9 mouse cellular contexts compared by ENCODE assay signal in genomic region chr17:23675564-23676281, GRCm38 (mm10). TPM values are rescaled to one million over a fixed set of nuclear protein-coding genes. Genes with fewer than 3 reads are reported as not detected.
A peak's percentile ranks its signal among the peaks of the same experiment; 100 is the strongest.
DNase-seq lines count a peak whose midpoint lies in the region; ATAC-seq and TF ChIP-seq lines count a peak whose summit lies in the region.
"Had no signal": no experiment of that assay in that cellular context is flagged by ENCODE, and none has a peak within 500 bp of the region (broad histone marks: within the 10 kb centered on the region; RNA-seq: fewer than 3 reads in every experiment).

No protein-coding gene starts in this region.

- no peak overlapping the region for H3K9ac ChIP-seq in forebrain, embryonic 16.5 days (replicated peaks; ENCODE audit: low read depth, low read length)
- peak overlapping the region; percentile 54 for H3K9ac ChIP-seq in hindbrain, embryonic 12.5 days
- no peak overlapping the region; the same call in 1 of the 2 replicates for H3K9ac ChIP-seq in liver, adult 2 months (ENCODE audit: low read depth, low read length)
- no peak overlapping the region; the same call in 1 of the 2 replicates for H3K9ac ChIP-seq in midbrain, postnatal 0 days (replicated peaks; ENCODE audit: low read length, poor library complexity, severe bottlenecking)

- 0 out of 2 replicates have a peak, but pooled peaks cover 1% of the 10 kb centered on the region for H3K4me1 ChIP-seq in bone marrow, adult 2 months (ENCODE audit: control insufficient read depth, insufficient read depth, low read length)
- peaks cover 34% of the 10 kb centered on the region for H3K4me1 ChIP-seq in forebrain, embryonic 16.5 days (replicated peaks; ENCODE audit: control insufficient read depth, insufficient read depth, low read length)
- peaks cover 36% of the 10 kb centered on the region for H3K4me1 ChIP-seq in hindbrain, embryonic 12.5 days
- H3K4me1 ChIP-seq in liver, adult 2 months (ENCODE audit: control insufficient read depth, insufficient read depth, low read length): peaks cover 12% of the 10 kb centered on the region
- H3K4me1 ChIP-seq in midbrain, postnatal 0 days (ENCODE audit: insufficient read depth, low read length): peaks cover 19% of the 10 kb centered on the region

- peak overlapping the region; percentile 90; the same call in 1 of the 2 replicates for H3K4me2 ChIP-seq in forebrain, embryonic 16.5 days (ENCODE audit: low read length)
- peak overlapping the region; percentile 91 for H3K4me2 ChIP-seq in hindbrain, embryonic 12.5 days (replicated peaks)
- H3K4me2 ChIP-seq in midbrain, postnatal 0 days (ENCODE audit: low read depth, low read length, poor library complexity, severe bottlenecking): peak overlapping the region; percentile 96

- H3K27me3 ChIP-seq in forebrain, embryonic 16.5 days (replicated peaks; ENCODE audit: control insufficient read depth, insufficient read depth, low read length): peaks cover 35% of the 10 kb centered on the region
- peaks cover 58% of the 10 kb centered on the region for H3K27me3 ChIP-seq in hindbrain, embryonic 12.5 days
- peaks cover 4% of the 10 kb centered on the region; the same call in 1 of the 2 replicates for H3K27me3 ChIP-seq in liver, adult 2 months (ENCODE audit: control insufficient read depth, insufficient read depth, low read length)
- peaks cover 20% of the 10 kb centered on the region for H3K27me3 ChIP-seq in midbrain, postnatal 0 days (ENCODE audit: insufficient read depth, low read length)

- H3K4me3 ChIP-seq in bone marrow, adult 2 months (replicated peaks; ENCODE audit: control insufficient read depth, low read depth, low read length): peak overlapping the region; percentile 39
- H3K4me3 ChIP-seq in forebrain, embryonic 16.5 days (replicated peaks; ENCODE audit: low read length): no peak overlapping the region
- H3K4me3 ChIP-seq in hindbrain, embryonic 12.5 days: peak overlapping the region; percentile 35
- no peak overlapping the region for H3K4me3 ChIP-seq in liver, adult 2 months (ENCODE audit: insufficient read depth, low read depth, low read length)
- H3K4me3 ChIP-seq in midbrain, postnatal 0 days (ENCODE audit: low read depth, low read length): peak overlapping the region; percentile 43; the same call in 1 of the 2 replicates

- no peak for TF ChIP-seq CTCF in bone marrow, adult 2 months (IDR thresholded peaks at IDR 0.05; ENCODE audit: control insufficient read depth, insufficient read depth, low read length)
- no peak for TF ChIP-seq CTCF in liver, adult 2 months (IDR thresholded peaks at IDR 0.05; ENCODE audit: low read depth, low read length)
- peak; percentile 27; the same call in 1 of the 2 replicates for TF ChIP-seq CTCF in midbrain, postnatal 0 days (IDR thresholded peaks at IDR 0.05)

- no peaks in the 10 kb centered on the region for H3K79me2 ChIP-seq in liver, adult 2 months (ENCODE audit: control insufficient read depth, insufficient read depth, low read length)

- no peaks in the 10 kb centered on the region for H3K9me3 ChIP-seq in forebrain, embryonic 16.5 days (ENCODE audit: control insufficient read depth, low read length)
- H3K9me3 ChIP-seq in hindbrain, embryonic 12.5 days (replicated peaks): no peaks in the 10 kb centered on the region
- H3K9me3 ChIP-seq in midbrain, postnatal 0 days (ENCODE audit: low read length): no peaks in the 10 kb centered on the region

- WGBS in bone marrow, adult 2 months: 15% methylated on average over 15 of the region's 15 CpGs
- 9% methylated on average over 15 of the region's 15 CpGs for WGBS in forebrain, embryonic 16.5 days
- WGBS in hindbrain, embryonic 12.5 days: 11% methylated on average over 15 of the region's 15 CpGs
- 58% methylated on average over 15 of the region's 15 CpGs for WGBS in liver, adult 2 months
- WGBS in midbrain, postnatal 0 days: 20% methylated on average over 15 of the region's 15 CpGs

- ATAC-seq in forebrain, embryonic 16.5 days: no peak
- no peak for ATAC-seq in hindbrain, embryonic 12.5 days (ENCODE audit: low FRiP score)
- ATAC-seq in midbrain, postnatal 0 days (ENCODE audit: low FRiP score): no peak

- peak; percentile 15 for DNase-seq in retina, postnatal 1 day
- no peak for DNase-seq in retina, embryonic 14.5 days (ENCODE audit: low spot score)
- peak; percentile 4 for DNase-seq in liver, adult 2 months (ENCODE audit: extremely low read depth, low read depth, low spot score)
- no peak for DNase-seq in midbrain, postnatal 0 days (ENCODE audit: low spot score)
- no peak for DNase-seq in spleen, postnatal 14 days (ENCODE audit: low spot score in 2 of 2)

- TF ChIP-seq POLR2A in bone marrow, adult 2 months (IDR thresholded peaks at IDR 0.05; ENCODE audit: borderline replicate concordance, control insufficient read depth, low read depth, low read length): no peak
- no peak for TF ChIP-seq POLR2A in liver, adult 2 months (IDR thresholded peaks at IDR 0.05; ENCODE audit: extremely low read depth, insufficient read depth, low read length)

- H3K27ac ChIP-seq in bone marrow, adult 2 months (ENCODE audit: control insufficient read depth, insufficient read depth, low read depth, low read length, poor library complexity): peak overlapping the region; percentile 21; the same call in 1 of the 2 replicates
- H3K27ac ChIP-seq in forebrain, embryonic 16.5 days (ENCODE audit: low read length): no peak overlapping the region
- no peak overlapping the region for H3K27ac ChIP-seq in hindbrain, embryonic 12.5 days
- no peak overlapping the region for H3K27ac ChIP-seq in liver, adult 2 months (replicated peaks; ENCODE audit: insufficient read depth, low read depth, low read length)
- H3K27ac ChIP-seq in midbrain, postnatal 0 days (ENCODE audit: low read depth, low read length): no peak overlapping the region

- H3K36me3 ChIP-seq in forebrain, embryonic 16.5 days (ENCODE audit: control insufficient read depth, insufficient read depth): no peaks in the 10 kb centered on the region
- H3K36me3 ChIP-seq in hindbrain, embryonic 12.5 days: peaks cover under 1% of the 10 kb centered on the region; the same call in 1 of the 2 replicates
- no peaks in the 10 kb centered on the region for H3K36me3 ChIP-seq in liver, adult 2 months (ENCODE audit: control insufficient read depth, insufficient read depth, low read length)
- H3K36me3 ChIP-seq in midbrain, postnatal 0 days (ENCODE audit: insufficient read depth, low read length): no peaks in the 10 kb centered on the region

RNA-seq across cellular contexts. Expression of gene Tnfrsf12a, which starts 1.5 kb away (rescaled TPM):
- polyA plus RNA-seq in bone marrow, adult 2 months (2011; ENCODE audit: insufficient read depth, insufficient read length, low replicate concordance, missing spikeins): 18.0 TPM in 1 of 2 replicates, not detected in the other
- 2.9 and 4.8 TPM in 2 replicates for polyA plus RNA-seq in forebrain, embryonic 16.5 days (2015; fragmentation: Nextera tagmentation; extraction: Ambion mirVana)
- 2.8 and 4.2 TPM in 2 replicates for polyA plus RNA-seq in hindbrain, embryonic 12.5 days (2016; fragmentation: Nextera tagmentation; extraction: Ambion mirVana)
- 4.0 TPM in 2 replicates for total RNA-seq in liver, adult 2 months (2014; rRNA removed)
- polyA plus RNA-seq in liver, adult 2 months (2012; rRNA removed): 6.0 and 7.1 TPM in 2 replicates
- 3.9 and 4.2 TPM in 2 replicates for total RNA-seq in midbrain, postnatal 0 days (2014; rRNA removed)
- polyA plus RNA-seq in midbrain, postnatal 0 days (2015; fragmentation: Nextera tagmentation; extraction: Ambion mirVana): 3.3 TPM in 2 replicates

RNA-seq across cellular contexts. Expression of gene Thoc6, which starts 2.0 kb away (rescaled TPM):
- 15.1 and 27.9 TPM in 2 replicates for polyA plus RNA-seq in bone marrow, adult 2 months (2011; ENCODE audit: insufficient read depth, insufficient read length, low replicate concordance, missing spikeins)
- 40.1 and 41.4 TPM in 2 replicates for polyA plus RNA-seq in forebrain, embryonic 16.5 days (2015; fragmentation: Nextera tagmentation; extraction: Ambion mirVana)
- 43.8 and 47.5 TPM in 2 replicates for polyA plus RNA-seq in hindbrain, embryonic 12.5 days (2016; fragmentation: Nextera tagmentation; extraction: Ambion mirVana)
- 6.0 and 6.8 TPM in 2 replicates for total RNA-seq in liver, adult 2 months (2014; rRNA removed)
- 10.2 and 10.3 TPM in 2 replicates for polyA plus RNA-seq in liver, adult 2 months (2012; rRNA removed)
- 16.7 and 21.5 TPM in 2 replicates for total RNA-seq in midbrain, postnatal 0 days (2014; rRNA removed)
- polyA plus RNA-seq in midbrain, postnatal 0 days (2015; fragmentation: Nextera tagmentation; extraction: Ambion mirVana): 21.1 and 23.2 TPM in 2 replicates

RNA-seq across cellular contexts. Expression of gene Hcfc1r1, which starts 2.3 kb away (rescaled TPM):
- 28.3 and 54.3 TPM in 2 replicates for polyA plus RNA-seq in bone marrow, adult 2 months (2011; ENCODE audit: insufficient read depth, insufficient read length, low replicate concordance, missing spikeins)
- 92.1 and 99.4 TPM in 2 replicates for polyA plus RNA-seq in forebrain, embryonic 16.5 days (2015; fragmentation: Nextera tagmentation; extraction: Ambion mirVana)
- 65.5 and 69.0 TPM in 2 replicates for polyA plus RNA-seq in hindbrain, embryonic 12.5 days (2016; fragmentation: Nextera tagmentation; extraction: Ambion mirVana)
- total RNA-seq in liver, adult 2 months (2014; rRNA removed): 9.3 and 11.5 TPM in 2 replicates
- 142 and 189 TPM in 2 replicates for polyA plus RNA-seq in liver, adult 2 months (2012; rRNA removed)
- total RNA-seq in midbrain, postnatal 0 days (2014; rRNA removed): 87.3 and 194 TPM in 2 replicates
- 210 and 212 TPM in 2 replicates for polyA plus RNA-seq in midbrain, postnatal 0 days (2015; fragmentation: Nextera tagmentation; extraction: Ambion mirVana)

RNA-seq across cellular contexts. Expression of gene Cldn6, which starts 3.3 kb away (rescaled TPM):
- 4.2 TPM in 1 of 2 replicates, not detected in the other for polyA plus RNA-seq in bone marrow, adult 2 months (2011; ENCODE audit: insufficient read depth, insufficient read length, low replicate concordance, missing spikeins)
- 0.24 and 0.45 TPM in 2 replicates for polyA plus RNA-seq in forebrain, embryonic 16.5 days (2015; fragmentation: Nextera tagmentation; extraction: Ambion mirVana)
- polyA plus RNA-seq in hindbrain, embryonic 12.5 days (2016; fragmentation: Nextera tagmentation; extraction: Ambion mirVana): 14.6 and 35.0 TPM in 2 replicates
- total RNA-seq in liver, adult 2 months (2014; rRNA removed): not detected in 2 replicates
- 0.46 and 0.54 TPM in 2 replicates for polyA plus RNA-seq in liver, adult 2 months (2012; rRNA removed)
- total RNA-seq in midbrain, postnatal 0 days (2014; rRNA removed): 0.60 and 0.99 TPM in 2 replicates
- 0.31 and 0.56 TPM in 2 replicates for polyA plus RNA-seq in midbrain, postnatal 0 days (2015; fragmentation: Nextera tagmentation; extraction: Ambion mirVana)
- polyA plus RNA-seq: erythroblast, embryonic 14.5 days had no signal

RNA-seq across cellular contexts. Expression of gene Cldn9, which starts 8.1 kb away (rescaled TPM):
- polyA plus RNA-seq in bone marrow, adult 2 months (2011; ENCODE audit: insufficient read depth, insufficient read length, low replicate concordance, missing spikeins): not detected in 2 replicates
- polyA plus RNA-seq in forebrain, embryonic 16.5 days (2015; fragmentation: Nextera tagmentation; extraction: Ambion mirVana): 1.4 TPM in 2 replicates
- polyA plus RNA-seq in hindbrain, embryonic 12.5 days (2016; fragmentation: Nextera tagmentation; extraction: Ambion mirVana): 5.5 and 14.6 TPM in 2 replicates
- total RNA-seq in liver, adult 2 months (2014; rRNA removed): not detected in 2 replicates
- not detected in 2 replicates for polyA plus RNA-seq in liver, adult 2 months (2012; rRNA removed)
- total RNA-seq in midbrain, postnatal 0 days (2014; rRNA removed): 0.19 and 0.55 TPM in 2 replicates
- 0.25 TPM in 1 of 2 replicates, not detected in the other for polyA plus RNA-seq in midbrain, postnatal 0 days (2015; fragmentation: Nextera tagmentation; extraction: Ambion mirVana)
- polyA plus RNA-seq: erythroblast, embryonic 14.5 days had no signal

Comparison
In these comparisons a context has a peak if more than half of its experiments do, and no peak if none do; other contexts are left out.
1. DNase-seq: peak in retina, postnatal 1 day (single experiment) and liver, adult 2 months (single experiment); none in retina, embryonic 14.5 days (single experiment), midbrain, postnatal 0 days (single experiment) and spleen, postnatal 14 days (0 of 2).
2. H3K4me3 ChIP-seq: peak in bone marrow, adult 2 months (single experiment), hindbrain, embryonic 12.5 days (single experiment) and midbrain, postnatal 0 days (single experiment); none in forebrain, embryonic 16.5 days (single experiment) and liver, adult 2 months (single experiment).
3. Peak in every context shown above with its lines, with median percentiles within 50 percentile points of each other: H3K4me2 ChIP-seq.